Mouse (Mus musculus) liver, embryonic 14.5 days (tissue): Measurements from ENCODE around the gene 1700020A23Rik. TPM values are rescaled to one million over a fixed set of nuclear protein-coding genes. Genes with fewer than 3 reads are reported as not detected.

Experiments
- ATAC-seq: fragments of 200-750 bp; cut with Nextera tagmentation; 2 replicates; pipeline ENCODE4 v1.8.0; 2017; ENCODE audit warnings: moderate number of reproducible peaks, mild to moderate bottlenecking, moderate library complexity; ENCODE audit not compliant: insufficient read depth
- DNase-seq, 3 experiments: peaks; one replicate each; pipeline ENCODE4 v3.0.0-alpha.2; 2012 to 2013; ENCODE audit warnings: low read depth in 3 of 3, low spot score in 3 of 3
- H3K27ac ChIP-seq: fragments of 300-500 bp; sonication (generic); 2 replicates; pipeline ENCODE4 v1.5.1; 2014; ENCODE audit warnings: moderate library complexity, mild to moderate bottlenecking, control low read depth, inconsistent platforms
- H3K27me3 ChIP-seq: fragments of 300-500 bp; sonication (generic); 2 replicates; pipeline ENCODE4 v1.6.1; 2014; ENCODE audit warnings: mild to moderate bottlenecking, low read length, moderate library complexity; ENCODE audit not compliant: control insufficient read depth, insufficient read depth
- H3K36me3 ChIP-seq: fragments of 300-500 bp; sonication (generic); replicated peaks from 2 replicates; pipeline ENCODE4 v1.6.1; 2014; ENCODE audit warnings: low read depth; ENCODE audit not compliant: control insufficient read depth, insufficient read depth
- H3K4me1 ChIP-seq, 2 experiments: fragments of 200-500 bp in 1 of 2; fragments of 300-500 bp in 1 of 2; sonication (generic) in 1 of 2; replicated peaks; 2 replicates each; pipeline ENCODE4 v1.6.1; 2012 to 2014; ENCODE audit warnings: antibody characterized with exemption in 1 of 2, inconsistent platforms in 1 of 2, low read length in 1 of 2; ENCODE audit not compliant: control insufficient read depth in 2 of 2, insufficient read depth in 2 of 2
- H3K4me2 ChIP-seq: fragments of 300-500 bp; sonication (generic); 2 replicates; pipeline ENCODE4 v1.6.1; 2014; ENCODE audit warnings: low read depth, mild to moderate bottlenecking, control low read depth, moderate library complexity
- H3K4me3 ChIP-seq, 2 experiments: fragments of 200-500 bp in 1 of 2; fragments of 300-500 bp in 1 of 2; sonication (generic) in 1 of 2; 2 replicates each; pipeline ENCODE4 v1.5.1; 2012 to 2014; ENCODE audit warnings: low read depth in 2 of 2, low read length in 2 of 2, mild to moderate bottlenecking in 2 of 2, control low read depth in 1 of 2, inconsistent platforms in 1 of 2, moderate library complexity in 1 of 2; ENCODE audit not compliant: insufficient read depth in 1 of 2
- H3K9ac ChIP-seq: fragments of 300-500 bp; sonication (generic); replicated peaks from 2 replicates; pipeline ENCODE4 v1.6.1; 2014; ENCODE audit warnings: mild to moderate bottlenecking, control low read depth, moderate library complexity
- H3K9me3 ChIP-seq: fragments of 300-500 bp; sonication (generic); 2 replicates; pipeline ENCODE4 v1.6.1; 2016; ENCODE audit warnings: low read length, mixed read lengths; ENCODE audit not compliant: control insufficient read depth
- CTCF ChIP-seq: IDR thresholded peaks from 2 replicates; pipeline ENCODE4 v1.5.1; 2016; ENCODE audit warnings: antibody characterized with exemption, low read depth, control low read depth
- EP300 ChIP-seq: IDR thresholded peaks from 2 replicates; pipeline ENCODE4 v1.6.1; 2016; ENCODE audit warnings: antibody characterized with exemption, low read depth
- WGBS: fragments of 180-500 bp; shearing (Covaris S2); extraction: QIAGEN DNeasy Blood & Tissue Kit; methylation state at CpG from one replicate; pipeline ENCODE4 v1.1.7; 2014; ENCODE audit not compliant: insufficient replicate concordance; 5-methylcytosine and 5-hydroxymethylcytosine counted together
- polyA plus RNA-seq, 2 experiments: library from polyadenylated mRNA; depleted of rRNA in 1 of 2; stranded (reverse) in 1 of 2; unstranded in 1 of 2; fragments of >200 nt; fragmentation: Nextera tagmentation in 1 of 2; extraction: Ambion mirVana in 1 of 2; gene quantifications; 2 replicates each; pipeline versions ENCODE4 v1.2.1 to v1.2.3; 2012 to 2014

Gene 1700020A23Rik
- polyA plus RNA-seq, 2 experiments = not detected

- Histone ChIP-seq H3K27me3 (no peaks in the 10 kb centered on the region), H3K9ac (no peak overlapping the region), H3K36me3 (peaks cover 8% of the 10 kb centered on the region), H3K4me2 (no peak overlapping the region), H3K4me3 (no peak overlapping the region), H3K27ac (no peak overlapping the region), H3K4me1 (peaks cover 7 to 9% of the 10 kb centered on the region in 2 experiments), H3K9me3 (no peaks in the 10 kb centered on the region)
- WGBS = 57% methylated on average over 2 of the region's 2 CpGs
- TF ChIP-seq EP300 (no peak), CTCF (no peak)
- no peak for ATAC-seq
- no peak for DNase-seq
Measured at GRCm38 (mm10) chr2:130429851-130430250, 24.8 kb downstream of the 1700020A23Rik start.

GRCm38 (mm10) chr2:130430484-130430883 is 25.4 kb downstream of the 1700020A23Rik start:
- 70% methylated on average over 3 of the region's 3 CpGs for WGBS
- Histone ChIP-seq H3K4me1 (peaks cover 2 to 3% of the 10 kb centered on the region in 2 experiments; a peak in 3 of 4 replicates), H3K9me3 (no peaks in the 10 kb centered on the region)

GRCm38 (mm10) chr2:130432157-130432556 is 27.1 kb downstream of the 1700020A23Rik start:
- no peak overlapping the region for H3K9ac ChIP-seq
- no peak for ATAC-seq
- no peak for DNase-seq
- H3K9me3 ChIP-seq = no peaks in the 10 kb centered on the region
- no peak overlapping the region for H3K27ac ChIP-seq
- no peak overlapping the region for H3K4me2 ChIP-seq
- peaks cover 8% of the 10 kb centered on the region for H3K36me3 ChIP-seq
- H3K4me3 ChIP-seq = no peak overlapping the region
- TF ChIP-seq EP300 (no peak), CTCF (no peak)
- no peaks in the 10 kb centered on the region for H3K27me3 ChIP-seq
- H3K4me1 ChIP-seq = peaks cover 2 to 3% of the 10 kb centered on the region in 2 experiments; a peak in 2 of 4 replicates
- 70% methylated on average over 3 of the region's 3 CpGs for WGBS

More at GRCm38 (mm10) chr2:130430484-130430883, 25.4 kb downstream of the 1700020A23Rik start:
- no peak overlapping the region for H3K27ac ChIP-seq
- TF ChIP-seq CTCF = no peak
- no peak overlapping the region for H3K4me2 ChIP-seq
- no peak overlapping the region for H3K9ac ChIP-seq
- H3K27me3 ChIP-seq = no peaks in the 10 kb centered on the region
- ATAC-seq (no peak), DNase-seq (no peak)
- no peak overlapping the region for H3K4me3 ChIP-seq
- peaks cover 8% of the 10 kb centered on the region for H3K36me3 ChIP-seq

- peaks cover 8% of the 10 kb centered on the region for H3K36me3 ChIP-seq
- H3K27ac ChIP-seq = no peak overlapping the region
- H3K4me3 ChIP-seq = no peak overlapping the region
- no peak overlapping the region for H3K4me2 ChIP-seq
- H3K9me3 ChIP-seq = no peaks in the 10 kb centered on the region
- H3K9ac ChIP-seq = no peak overlapping the region
- H3K27me3 ChIP-seq = no peaks in the 10 kb centered on the region
- 19% methylated on average over 4 of the region's 4 CpGs for WGBS
- TF ChIP-seq CTCF = peak; percentile 76
- no peak for TF ChIP-seq EP300
- H3K4me1 ChIP-seq = peaks cover 2 to 3% of the 10 kb centered on the region in 2 experiments; a peak in 1 of 4 replicates
- DNase-seq (peak in 1 of 3 experiments; percentile 45), ATAC-seq (peak; percentile 23; the same call in 1 of the 2 replicates)
Measured at GRCm38 (mm10) chr2:130433152-130433551, 28.1 kb downstream of the 1700020A23Rik start.

- peaks cover 24% of the 10 kb centered on the region for H3K36me3 ChIP-seq
- H3K27me3 ChIP-seq = no peaks in the 10 kb centered on the region
- H3K9me3 ChIP-seq = no peaks in the 10 kb centered on the region
- TF ChIP-seq EP300 = no peak
- TF ChIP-seq CTCF = no peak
- DNase-seq (no peak), ATAC-seq (no peak)
- no peak overlapping the region for H3K9ac ChIP-seq
- H3K4me3 ChIP-seq = no peak overlapping the region
- no peak overlapping the region for H3K4me2 ChIP-seq
- 73% methylated on average over 1 of the region's 1 CpGs for WGBS
- peaks cover under 1 to 4% of the 10 kb centered on the region in 2 experiments; a peak in 1 of 4 replicates for H3K4me1 ChIP-seq
- no peak overlapping the region for H3K27ac ChIP-seq
Measured at GRCm38 (mm10) chr2:130436769-130437168, 31.7 kb downstream of the 1700020A23Rik start.
